Mouse (Mus musculus): ENCODE results near the gene Gimap8. TPM values are rescaled to one million over a fixed set of nuclear protein-coding genes. Genes with fewer than 3 reads are reported as not detected.

Gene Gimap8
- polyA plus RNA-seq, 1 experiment from 2014 or later, result 0.20 TPM

DNA sequence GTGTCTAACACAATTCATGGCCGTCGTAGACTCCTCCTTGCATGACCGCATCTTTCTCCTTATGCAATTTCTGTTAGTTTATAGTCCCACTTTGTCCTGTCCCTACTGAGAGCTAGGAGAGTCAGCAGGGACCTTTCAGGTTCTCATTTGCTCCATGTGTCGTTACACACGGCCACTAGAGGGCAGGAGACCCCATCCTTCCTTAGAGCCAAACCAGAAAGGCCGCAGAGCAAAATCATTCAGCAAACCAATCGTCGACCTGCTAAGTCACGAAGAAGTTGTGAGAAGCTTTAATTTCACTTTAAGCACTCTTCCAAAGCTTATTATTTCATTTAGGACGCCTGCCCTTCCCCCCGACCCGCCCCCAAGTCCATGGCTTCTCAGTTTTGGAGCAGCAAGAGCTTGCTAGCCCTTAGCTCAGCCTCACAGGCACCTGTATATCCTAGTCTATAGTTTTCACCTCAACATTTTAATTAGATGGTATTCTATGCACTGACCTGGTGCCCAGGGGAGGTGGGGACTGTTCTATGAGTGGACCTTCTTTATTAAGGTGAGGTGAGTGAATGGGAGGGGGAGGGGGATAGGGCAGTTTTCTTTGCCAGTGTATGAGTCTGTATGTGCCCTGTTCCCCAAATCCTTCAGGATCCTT, 1.2 kb upstream of the Gimap8 start:
- Histone ChIP-seq H3K9ac (replicated peaks; ENCODE audit: low read depth, low read length) (no peak overlapping the region), H3K36me3 (ENCODE audit: control insufficient read depth, insufficient read depth, low read length) (no peaks in the 10 kb centered on the region), H3K27ac (ENCODE audit: low read depth, low read length) (no peak overlapping the region), H3K4me1 (ENCODE audit: control insufficient read depth, insufficient read depth, low read length) (no peaks in the 10 kb centered on the region), H3K4me2 (ENCODE audit: low read depth, low read length) (no peak overlapping the region), H3K9me3 (ENCODE audit: control insufficient read depth, low read length) (no peaks in the 10 kb centered on the region), H3K27me3 (ENCODE audit: control insufficient read depth, insufficient read depth, low read length) (no peaks in the 10 kb centered on the region), H3K4me3 (ENCODE audit: low read depth, low read length) (no peak overlapping the region)
- ATAC-seq (ENCODE audit: low read depth), result peak; percentile 65; the same call in 1 of the 2 replicates
- WGBS, result 17% methylated on average over 12 of the region's 12 CpGs

DNA sequence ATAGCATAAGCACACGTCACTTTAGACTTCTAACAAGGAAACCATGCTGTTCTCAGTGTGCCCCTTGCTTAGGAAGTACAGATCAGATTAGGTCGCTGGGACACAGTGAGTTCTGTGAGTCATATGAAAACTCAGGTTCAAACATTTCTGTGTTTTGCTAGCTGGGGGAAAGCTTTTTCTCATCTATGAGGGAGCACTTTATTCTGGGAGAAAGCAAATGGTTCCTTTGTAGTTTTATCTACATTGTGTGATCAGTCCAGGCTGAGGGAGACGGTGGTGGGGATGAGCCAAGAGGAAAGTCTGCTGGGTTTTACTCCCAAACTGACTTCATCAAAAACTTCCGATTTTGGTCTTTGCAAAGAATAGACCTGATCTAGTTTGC, 734 bp upstream of the Gimap8 start:
- Histone ChIP-seq H3K36me3 (ENCODE audit: control insufficient read depth, insufficient read depth, low read length) (no peaks in the 10 kb centered on the region), H3K27ac (ENCODE audit: low read depth, low read length) (no peak overlapping the region), H3K9me3 (ENCODE audit: control insufficient read depth, low read length) (no peaks in the 10 kb centered on the region), H3K4me3 (ENCODE audit: low read depth, low read length) (no peak overlapping the region), H3K9ac (replicated peaks; ENCODE audit: low read depth, low read length) (no peak overlapping the region), H3K4me1 (ENCODE audit: control insufficient read depth, insufficient read depth, low read length) (no peaks in the 10 kb centered on the region), H3K4me2 (ENCODE audit: low read depth, low read length) (no peak overlapping the region), H3K27me3 (ENCODE audit: control insufficient read depth, insufficient read depth, low read length) (no peaks in the 10 kb centered on the region)
- 87% methylated on average over 4 of the region's 4 CpGs for WGBS
- ATAC-seq (ENCODE audit: low read depth), result no peak

DNA sequence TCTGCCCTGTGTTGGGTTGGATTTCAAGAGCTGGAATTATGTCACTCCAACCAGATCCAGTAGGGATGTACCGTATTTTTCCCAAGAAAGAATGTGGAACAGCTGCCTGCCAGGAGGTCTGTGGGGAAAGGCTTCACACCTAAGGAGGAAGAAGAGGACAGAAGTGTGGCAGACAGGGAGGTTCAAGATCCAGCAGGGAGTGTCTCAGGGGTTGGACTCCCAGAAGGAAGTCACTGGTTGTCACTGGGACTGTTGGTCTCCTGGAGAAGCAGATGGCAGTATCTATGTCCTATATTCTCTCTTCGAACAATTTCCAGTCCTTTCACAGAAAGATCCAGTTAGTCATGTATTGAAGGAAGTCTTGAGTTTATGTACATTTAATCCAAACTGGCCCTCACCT, 577 bp downstream of the Gimap8 start:
- no peak overlapping the region for H3K4me3 ChIP-seq (ENCODE audit: low read depth, low read length)
- ATAC-seq (ENCODE audit: low read depth), result no peak
- H3K27ac ChIP-seq (ENCODE audit: low read depth, low read length), result no peak overlapping the region
- no peaks in the 10 kb centered on the region for H3K9me3 ChIP-seq (ENCODE audit: control insufficient read depth, low read length)
- H3K9ac ChIP-seq (replicated peaks; ENCODE audit: low read depth, low read length), result no peak overlapping the region
- H3K4me2 ChIP-seq (ENCODE audit: low read depth, low read length), result no peak overlapping the region
- no peaks in the 10 kb centered on the region for H3K4me1 ChIP-seq (ENCODE audit: control insufficient read depth, insufficient read depth, low read length)
- no peaks in the 10 kb centered on the region for H3K27me3 ChIP-seq (ENCODE audit: control insufficient read depth, insufficient read depth, low read length)
- 92% methylated on average over 2 of the region's 2 CpGs for WGBS
- H3K36me3 ChIP-seq (ENCODE audit: control insufficient read depth, insufficient read depth, low read length), result no peaks in the 10 kb centered on the region

DNA sequence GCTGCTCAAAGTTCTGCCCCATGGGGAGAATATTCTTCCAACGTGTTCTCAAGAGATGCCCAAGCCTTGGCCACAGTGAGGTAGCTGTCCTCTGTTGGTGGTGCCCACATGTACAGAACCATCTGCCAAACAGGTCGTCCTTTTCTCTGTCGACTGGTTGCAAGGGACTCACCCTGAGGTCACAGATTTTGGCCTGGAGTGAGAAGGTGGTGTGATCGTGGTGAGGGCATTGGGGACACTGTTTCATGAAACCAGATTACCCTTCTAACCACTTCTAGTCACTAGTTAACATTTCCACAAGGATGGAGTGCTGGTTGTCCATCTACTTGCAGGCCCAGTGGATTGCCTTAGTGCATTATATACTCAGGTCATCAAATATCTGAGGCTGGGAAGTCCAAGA, 1.7 kb downstream of the Gimap8 start:
- H3K36me3 ChIP-seq (ENCODE audit: control insufficient read depth, insufficient read depth, low read length), result no peaks in the 10 kb centered on the region
- no peak overlapping the region for H3K27ac ChIP-seq (ENCODE audit: low read depth, low read length)
- H3K4me3 ChIP-seq (ENCODE audit: low read depth, low read length), result no peak overlapping the region
- H3K9ac ChIP-seq (replicated peaks; ENCODE audit: low read depth, low read length), result no peak overlapping the region
- no peaks in the 10 kb centered on the region for H3K27me3 ChIP-seq (ENCODE audit: control insufficient read depth, insufficient read depth, low read length)
- no peak for ATAC-seq (ENCODE audit: low read depth)
- H3K4me2 ChIP-seq (ENCODE audit: low read depth, low read length), result no peak overlapping the region
- H3K9me3 ChIP-seq (ENCODE audit: control insufficient read depth, low read length), result no peaks in the 10 kb centered on the region
- no peaks in the 10 kb centered on the region for H3K4me1 ChIP-seq (ENCODE audit: control insufficient read depth, insufficient read depth, low read length)
- whole genome bisulfite sequencing, result 83% methylated on average over 4 of the region's 4 CpGs

DNA sequence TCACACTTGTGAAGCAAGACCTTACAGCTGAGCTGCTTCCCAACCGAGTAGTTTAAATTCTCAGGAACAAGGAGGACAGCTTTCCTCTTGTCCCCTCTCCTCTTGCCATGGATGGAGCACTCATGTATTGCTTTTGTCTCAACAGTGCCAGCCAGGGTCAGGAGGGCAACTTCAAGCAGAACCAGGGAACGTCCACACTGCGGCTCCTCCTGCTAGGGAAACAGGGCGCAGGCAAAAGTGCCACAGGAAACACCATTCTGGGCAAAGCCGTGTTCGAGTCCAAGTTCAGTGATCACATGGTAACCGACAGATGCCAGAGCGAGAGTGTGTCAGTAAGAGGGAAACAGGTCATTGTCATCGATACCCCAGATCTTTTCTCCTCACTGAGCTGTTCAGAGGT, 3.0 kb downstream of the Gimap8 start:
- Histone ChIP-seq H3K4me1 (ENCODE audit: control insufficient read depth, insufficient read depth, low read length) (no peaks in the 10 kb centered on the region), H3K9ac (replicated peaks; ENCODE audit: low read depth, low read length) (no peak overlapping the region), H3K4me2 (ENCODE audit: low read depth, low read length) (no peak overlapping the region), H3K36me3 (ENCODE audit: control insufficient read depth, insufficient read depth, low read length) (no peaks in the 10 kb centered on the region), H3K4me3 (ENCODE audit: low read depth, low read length) (no peak overlapping the region), H3K27ac (ENCODE audit: low read depth, low read length) (no peak overlapping the region), H3K9me3 (ENCODE audit: control insufficient read depth, low read length) (no peaks in the 10 kb centered on the region), H3K27me3 (ENCODE audit: control insufficient read depth, insufficient read depth, low read length) (no peaks in the 10 kb centered on the region)
- 92% methylated on average over 9 of the region's 9 CpGs for WGBS
- ATAC-seq (ENCODE audit: low read depth), result no peak

DNA sequence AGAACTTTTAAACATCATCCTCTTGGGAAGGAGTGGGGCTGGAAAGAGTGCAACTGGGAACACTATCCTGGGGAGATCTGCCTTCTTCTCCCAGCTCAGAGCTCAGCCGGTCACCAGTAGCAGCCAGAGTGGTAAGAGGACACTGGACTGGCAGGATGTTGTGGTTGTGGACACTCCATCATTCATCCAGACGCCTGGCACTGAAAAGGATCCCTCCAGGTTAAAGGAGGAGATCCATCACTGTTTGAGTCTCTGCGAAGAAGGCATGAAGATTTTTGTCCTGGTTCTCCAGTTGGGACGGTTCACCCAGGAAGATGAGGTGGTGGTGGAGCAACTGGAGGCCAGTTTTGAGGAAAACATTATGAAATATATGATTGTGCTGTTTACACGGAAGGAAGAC, 11.7 kb downstream of the Gimap8 start:
- H3K27me3 ChIP-seq (ENCODE audit: control insufficient read depth, insufficient read depth, low read length), result no peaks in the 10 kb centered on the region
- H3K4me3 ChIP-seq (ENCODE audit: low read depth, low read length), result no peak overlapping the region
- 84% methylated on average over 5 of the region's 5 CpGs for WGBS
- ATAC-seq (ENCODE audit: low read depth), result no peak
- no peak overlapping the region for H3K9ac ChIP-seq (replicated peaks; ENCODE audit: low read depth, low read length)
- H3K36me3 ChIP-seq (ENCODE audit: control insufficient read depth, insufficient read depth, low read length), result no peaks in the 10 kb centered on the region
- H3K27ac ChIP-seq (ENCODE audit: low read depth, low read length), result no peak overlapping the region
- H3K4me2 ChIP-seq (ENCODE audit: low read depth, low read length), result no peak overlapping the region
- no peaks in the 10 kb centered on the region for H3K4me1 ChIP-seq (ENCODE audit: control insufficient read depth, insufficient read depth, low read length)
- no peaks in the 10 kb centered on the region for H3K9me3 ChIP-seq (ENCODE audit: control insufficient read depth, low read length)

DNA sequence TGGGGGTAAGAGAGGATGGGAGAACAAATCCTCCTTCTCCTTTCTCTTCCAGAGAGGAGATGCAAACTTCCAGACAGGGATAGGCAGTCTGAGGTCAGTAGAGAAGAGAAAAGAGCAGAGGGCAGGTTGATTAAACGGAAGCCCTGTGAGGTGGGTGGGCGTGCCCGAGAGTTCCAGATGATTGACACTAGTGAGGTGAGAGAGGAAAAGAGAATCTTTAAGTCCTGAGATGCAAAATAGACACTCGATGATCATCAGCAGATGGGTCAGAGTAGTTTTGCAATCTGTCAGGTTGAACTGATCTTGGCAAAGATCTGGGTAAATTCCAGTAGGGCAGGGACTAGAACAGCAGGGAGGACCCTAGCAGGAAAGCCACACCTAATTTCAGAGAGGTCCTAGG, 17.7 kb downstream of the Gimap8 start:
- H3K9ac ChIP-seq (replicated peaks; ENCODE audit: low read depth, low read length), result no peak overlapping the region
- WGBS, result 84% methylated on average over 4 of the region's 4 CpGs
- H3K4me2 ChIP-seq (ENCODE audit: low read depth, low read length), result no peak overlapping the region
- no peaks in the 10 kb centered on the region for H3K9me3 ChIP-seq (ENCODE audit: control insufficient read depth, low read length)
- H3K36me3 ChIP-seq (ENCODE audit: control insufficient read depth, insufficient read depth, low read length), result no peaks in the 10 kb centered on the region
- no peaks in the 10 kb centered on the region for H3K4me1 ChIP-seq (ENCODE audit: control insufficient read depth, insufficient read depth, low read length)
- no peak overlapping the region for H3K27ac ChIP-seq (ENCODE audit: low read depth, low read length)
- no peak overlapping the region for H3K4me3 ChIP-seq (ENCODE audit: low read depth, low read length)
- H3K27me3 ChIP-seq (ENCODE audit: control insufficient read depth, insufficient read depth, low read length), result no peaks in the 10 kb centered on the region
- no peak for ATAC-seq (ENCODE audit: low read depth)

DNA sequence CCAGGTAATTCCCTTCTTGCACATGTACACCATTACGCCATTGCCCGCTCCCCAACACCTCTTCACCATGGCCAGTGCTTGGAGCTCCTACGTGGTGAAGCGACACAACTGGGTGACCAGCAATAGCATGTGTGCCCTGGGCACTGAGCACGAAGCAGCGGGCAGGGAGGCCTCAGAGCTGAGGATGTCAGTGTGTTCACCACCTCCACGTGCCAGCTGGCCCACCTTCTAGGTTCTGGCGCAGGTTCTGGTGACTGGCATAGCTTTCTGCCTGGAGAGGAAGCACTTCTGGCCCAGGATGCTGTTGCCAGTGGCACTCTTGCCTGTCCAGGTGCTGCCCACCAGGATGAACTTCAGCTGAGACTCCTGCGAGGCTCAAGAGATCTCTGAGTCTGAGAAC, 18.4 kb downstream of the Gimap8 start:
- Histone ChIP-seq H3K4me3 (ENCODE audit: low read depth, low read length) (no peak overlapping the region), H3K9ac (replicated peaks; ENCODE audit: low read depth, low read length) (no peak overlapping the region), H3K27me3 (ENCODE audit: control insufficient read depth, insufficient read depth, low read length) (no peaks in the 10 kb centered on the region), H3K27ac (ENCODE audit: low read depth, low read length) (no peak overlapping the region), H3K4me2 (ENCODE audit: low read depth, low read length) (no peak overlapping the region), H3K36me3 (ENCODE audit: control insufficient read depth, insufficient read depth, low read length) (no peaks in the 10 kb centered on the region), H3K4me1 (ENCODE audit: control insufficient read depth, insufficient read depth, low read length) (no peaks in the 10 kb centered on the region), H3K9me3 (ENCODE audit: control insufficient read depth, low read length) (no peaks in the 10 kb centered on the region)
- WGBS, result 93% methylated on average over 9 of the region's 9 CpGs
- no peak for ATAC-seq (ENCODE audit: low read depth)

DNA sequence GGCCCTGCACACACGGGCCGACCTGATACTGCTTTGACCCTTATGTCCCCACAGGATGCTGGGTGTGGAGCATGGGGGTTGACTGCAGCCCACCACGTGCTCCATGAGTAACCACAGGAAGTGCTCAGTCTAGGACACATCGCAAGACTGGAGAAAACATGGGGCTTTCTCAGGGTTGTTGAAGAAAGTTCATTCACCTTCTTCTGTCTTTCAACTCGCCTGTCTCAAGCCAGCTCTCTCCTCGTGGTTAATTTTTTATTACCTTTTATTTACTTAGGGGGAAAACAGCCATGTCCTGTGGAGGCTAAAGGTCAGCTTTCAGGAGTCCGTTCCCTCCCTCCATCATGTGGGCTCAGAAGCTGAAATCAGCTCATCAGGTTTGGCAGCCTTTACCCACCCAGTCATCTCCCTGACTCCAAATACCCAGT, 19.1 kb downstream of the Gimap8 start:
- WGBS, result 63% methylated on average over 7 of the region's 7 CpGs
- no peak for ATAC-seq (ENCODE audit: low read depth)
- Histone ChIP-seq H3K27me3 (ENCODE audit: control insufficient read depth, insufficient read depth, low read length) (no peaks in the 10 kb centered on the region), H3K9me3 (ENCODE audit: control insufficient read depth, low read length) (no peaks in the 10 kb centered on the region), H3K4me3 (ENCODE audit: low read depth, low read length) (no peak overlapping the region), H3K36me3 (ENCODE audit: control insufficient read depth, insufficient read depth, low read length) (no peaks in the 10 kb centered on the region), H3K9ac (replicated peaks; ENCODE audit: low read depth, low read length) (no peak overlapping the region), H3K4me1 (ENCODE audit: control insufficient read depth, insufficient read depth, low read length) (no peaks in the 10 kb centered on the region), H3K27ac (ENCODE audit: low read depth, low read length) (no peak overlapping the region), H3K4me2 (ENCODE audit: low read depth, low read length) (no peak overlapping the region)

Data from neural tube, embryonic 14.5 days (tissue).